Mouse (Mus musculus) forebrain, embryonic 13.5 days (tissue): ENCODE data around the gene Thbs3. TPM values are rescaled to one million over a fixed set of nuclear protein-coding genes. Genes with fewer than 3 reads are reported as not detected.

ENCODE experiments used
- ATAC-seq: fragments of 200-750 bp; cut with Nextera tagmentation; 2 replicates; pipeline ENCODE4 v1.8.0; 2017
- H3K27ac ChIP-seq: fragments of 300-500 bp; sonication (generic); 2 replicates; pipeline ENCODE4 v1.5.1; 2015; ENCODE audit warnings: inconsistent platforms, mild to moderate bottlenecking, moderate library complexity
- H3K27me3 ChIP-seq: fragments of 300-500 bp; sonication (generic); 2 replicates; pipeline ENCODE4 v1.6.1; 2015; ENCODE audit warnings: mild to moderate bottlenecking, inconsistent platforms
- H3K36me3 ChIP-seq: fragments of 300-500 bp; sonication (generic); 2 replicates; pipeline ENCODE4 v1.6.1; 2015; ENCODE audit warnings: mild to moderate bottlenecking, inconsistent platforms; ENCODE audit not compliant: poor library complexity, severe bottlenecking
- H3K4me1 ChIP-seq: fragments of 300-500 bp; sonication (generic); 2 replicates; pipeline ENCODE4 v1.6.1; 2015; ENCODE audit warnings: inconsistent platforms
- H3K4me2 ChIP-seq: fragments of 300-500 bp; sonication (generic); 2 replicates; pipeline ENCODE4 v1.6.1; 2015; ENCODE audit warnings: inconsistent platforms, mild to moderate bottlenecking, moderate library complexity
- H3K4me3 ChIP-seq: fragments of 300-500 bp; sonication (generic); 2 replicates; pipeline ENCODE4 v1.5.1; 2015; ENCODE audit warnings: mild to moderate bottlenecking, inconsistent platforms
- H3K9ac ChIP-seq: fragments of 300-500 bp; sonication (generic); 2 replicates; pipeline ENCODE4 v1.6.1; 2015; ENCODE audit warnings: mild to moderate bottlenecking, inconsistent platforms
- H3K9me3 ChIP-seq: fragments of 300-500 bp; sonication (generic); replicated peaks from 2 replicates; pipeline ENCODE4 v1.6.1; 2016; ENCODE audit warnings: inconsistent platforms
- WGBS: fragments of 180-500 bp; shearing (Covaris S2); methylation state at CpG from one replicate; pipeline ENCODE4 v1.1.7; 2015; 5-methylcytosine and 5-hydroxymethylcytosine counted together
- polyA plus RNA-seq: library from polyadenylated mRNA; unstranded; fragments of >200 nt; fragmentation: Nextera tagmentation; extraction: Ambion mirVana; gene quantifications from 2 replicates; pipeline ENCODE4 v1.2.1, GENCODE M21; 2015

The Thbs3 gene
- polyA plus RNA-seq = 79.2 and 96.1 TPM in 2 replicates

- H3K9ac ChIP-seq = peak within 1 kb of the TSS; percentile 76
- H3K9me3 ChIP-seq = no peaks in the 10 kb centered on the region
- peak within 1 kb of the TSS; percentile 70 for H3K4me2 ChIP-seq
- peaks cover 57% of the 10 kb centered on the region for H3K4me1 ChIP-seq
- under 1% methylated on average over 18 of the region's 19 CpGs for WGBS
- H3K27ac ChIP-seq = peak within 1 kb of the TSS; percentile 97
- peak within 1 kb of the TSS; percentile 72 for H3K4me3 ChIP-seq
- H3K36me3 ChIP-seq = peaks cover 28% of the 10 kb centered on the region
- no peaks in the 10 kb centered on the region for H3K27me3 ChIP-seq
- peak; percentile 11 for ATAC-seq
These were observed at the start of gene Thbs3 for GRCm38 (mm10) chr3:89214681-89215411. Gene Thbs3 (plus strand): TSS chr3:89215180.

GRCm38 (mm10) chr3:89165268-89165870, 49.6 kb upstream of the Thbs3 start:
- Histone ChIP-seq H3K4me2 (peak overlapping the region; percentile 66), H3K9me3 (no peaks in the 10 kb centered on the region), H3K4me3 (peak overlapping the region; percentile 88), H3K36me3 (peaks cover 36% of the 10 kb centered on the region), H3K4me1 (peaks cover 28% of the 10 kb centered on the region), H3K27me3 (no peaks in the 10 kb centered on the region), H3K9ac (peak overlapping the region; percentile 88), H3K27ac (peak overlapping the region; percentile 93)
- no peak for ATAC-seq
- WGBS = 26% methylated on average over 12 of the region's 12 CpGs

GRCm38 (mm10) chr3:89166945-89167344, 48.0 kb upstream of the Thbs3 start:
- peaks cover 50% of the 10 kb centered on the region for H3K36me3 ChIP-seq
- H3K27me3 ChIP-seq = no peaks in the 10 kb centered on the region
- no peak overlapping the region for H3K27ac ChIP-seq
- H3K9me3 ChIP-seq = no peaks in the 10 kb centered on the region
- ATAC-seq = no peak
- H3K4me2 ChIP-seq = no peak overlapping the region
- no peak overlapping the region for H3K4me3 ChIP-seq
- peaks cover 28% of the 10 kb centered on the region for H3K4me1 ChIP-seq
- 0 out of 2 replicates have a peak overlapping the region, but pooled peaks have one; percentile 21 for H3K9ac ChIP-seq
- WGBS = 96% methylated on average over 19 of the region's 19 CpGs

- no peak overlapping the region for H3K4me3 ChIP-seq
- ATAC-seq = no peak
- H3K9me3 ChIP-seq = no peaks in the 10 kb centered on the region
- peaks cover 16% of the 10 kb centered on the region for H3K4me1 ChIP-seq
- WGBS = 96% methylated on average over 11 of the region's 11 CpGs
- H3K27ac ChIP-seq = no peak overlapping the region
- no peak overlapping the region for H3K9ac ChIP-seq
- H3K4me2 ChIP-seq = no peak overlapping the region
- H3K36me3 ChIP-seq = peaks cover 77% of the 10 kb centered on the region
- no peaks in the 10 kb centered on the region for H3K27me3 ChIP-seq
These were observed 40.1 kb upstream of the Thbs3 start for GRCm38 (mm10) chr3:89174844-89175243.

- ATAC-seq = no peak
- 93% methylated on average over 10 of the region's 10 CpGs for WGBS
- Histone ChIP-seq H3K4me1 (peaks cover 16% of the 10 kb centered on the region), H3K4me2 (no peak overlapping the region), H3K36me3 (peaks cover 77% of the 10 kb centered on the region), H3K27ac (no peak overlapping the region), H3K9ac (no peak overlapping the region), H3K4me3 (no peak overlapping the region), H3K27me3 (no peaks in the 10 kb centered on the region), H3K9me3 (no peaks in the 10 kb centered on the region)
These were observed 39.4 kb upstream of the Thbs3 start for GRCm38 (mm10) chr3:89175544-89175943.

- no peaks in the 10 kb centered on the region for H3K9me3 ChIP-seq
- H3K4me1 ChIP-seq = peaks cover 16% of the 10 kb centered on the region
- H3K9ac ChIP-seq = no peak overlapping the region
- H3K4me3 ChIP-seq = no peak overlapping the region
- peaks cover 78% of the 10 kb centered on the region for H3K36me3 ChIP-seq
- 82% methylated on average over 7 of the region's 7 CpGs for WGBS
- no peak overlapping the region for H3K4me2 ChIP-seq
- no peaks in the 10 kb centered on the region for H3K27me3 ChIP-seq
- no peak overlapping the region for H3K27ac ChIP-seq
- peak; percentile 6; the same call in 1 of the 2 replicates for ATAC-seq
These were observed 38.6 kb upstream of the Thbs3 start for GRCm38 (mm10) chr3:89176421-89176820.

GRCm38 (mm10) chr3:89177242-89178106, 37.5 kb upstream of the Thbs3 start, which contains the start of gene Scamp3:
Gene Scamp3 (plus strand): TSS chr3:89177473.
- peak within 1 kb of the TSS; percentile 71 for H3K4me3 ChIP-seq
- H3K27ac ChIP-seq = 0 out of 2 replicates have a peak within 1 kb of the TSS, but pooled peaks have one; percentile 28
- H3K9me3 ChIP-seq = no peaks in the 10 kb centered on the region
- H3K27me3 ChIP-seq = no peaks in the 10 kb centered on the region
- ATAC-seq = peak; percentile 98
- under 1% methylated on average over 43 of the region's 43 CpGs for WGBS
- peaks cover 18% of the 10 kb centered on the region for H3K4me1 ChIP-seq
- peak within 1 kb of the TSS; percentile 97 for H3K4me2 ChIP-seq
- peaks cover 78% of the 10 kb centered on the region for H3K36me3 ChIP-seq
- peak within 1 kb of the TSS; percentile 83 for H3K9ac ChIP-seq

- H3K4me2 ChIP-seq = peak overlapping the region; percentile 97
- peak overlapping the region; percentile 83 for H3K9ac ChIP-seq
- H3K27me3 ChIP-seq = no peaks in the 10 kb centered on the region
- H3K9me3 ChIP-seq = no peaks in the 10 kb centered on the region
- 0 out of 2 replicates have a peak overlapping the region, but pooled peaks have one; percentile 28 for H3K27ac ChIP-seq
- ATAC-seq = no peak
- H3K4me3 ChIP-seq = peak overlapping the region; percentile 71
- WGBS = 9% methylated on average over 6 of the region's 6 CpGs
- peaks cover 21% of the 10 kb centered on the region for H3K4me1 ChIP-seq
- peaks cover 75% of the 10 kb centered on the region for H3K36me3 ChIP-seq
These were observed 36.9 kb upstream of the Thbs3 start for GRCm38 (mm10) chr3:89178107-89178385.

GRCm38 (mm10) chr3:89179056-89179455, 35.9 kb upstream of the Thbs3 start:
- Histone ChIP-seq H3K36me3 (peaks cover 65% of the 10 kb centered on the region), H3K27me3 (no peaks in the 10 kb centered on the region), H3K4me2 (peak overlapping the region; percentile 97; the same call in 1 of the 2 replicates), H3K27ac (no peak overlapping the region), H3K4me3 (0 out of 2 replicates have a peak overlapping the region, but pooled peaks have one; percentile 71), H3K4me1 (peaks cover 30% of the 10 kb centered on the region), H3K9me3 (no peaks in the 10 kb centered on the region), H3K9ac (no peak overlapping the region)
- ATAC-seq = no peak
- WGBS = 95% methylated on average over 11 of the region's 11 CpGs

- no peaks in the 10 kb centered on the region for H3K27me3 ChIP-seq
- no peak overlapping the region for H3K4me3 ChIP-seq
- H3K36me3 ChIP-seq = peaks cover 44% of the 10 kb centered on the region
- H3K4me1 ChIP-seq = peaks cover 44% of the 10 kb centered on the region
- 94% methylated on average over 27 of the region's 27 CpGs for WGBS
- no peaks in the 10 kb centered on the region for H3K9me3 ChIP-seq
- H3K4me2 ChIP-seq = no peak overlapping the region
- peak overlapping the region; percentile 86; the same call in 1 of the 2 replicates for H3K27ac ChIP-seq
- H3K9ac ChIP-seq = no peak overlapping the region
- ATAC-seq = no peak
These were observed 33.1 kb upstream of the Thbs3 start for GRCm38 (mm10) chr3:89181749-89182500.

GRCm38 (mm10) chr3:89182531-89183057, 32.4 kb upstream of the Thbs3 start:
- no peak overlapping the region for H3K9ac ChIP-seq
- peak overlapping the region; percentile 59 for H3K4me3 ChIP-seq
- peak overlapping the region; percentile 86; the same call in 1 of the 2 replicates for H3K27ac ChIP-seq
- H3K9me3 ChIP-seq = no peaks in the 10 kb centered on the region
- H3K27me3 ChIP-seq = no peaks in the 10 kb centered on the region
- peaks cover 49% of the 10 kb centered on the region for H3K4me1 ChIP-seq
- H3K36me3 ChIP-seq = peaks cover 44% of the 10 kb centered on the region
- WGBS = 49% methylated on average over 7 of the region's 7 CpGs
- peak; percentile 37 for ATAC-seq
- H3K4me2 ChIP-seq = peak overlapping the region; percentile 96
